Mouse (Mus musculus) intestine, embryonic 16.5 days (tissue): Measurements from ENCODE around the gene Popdc2. TPM values are rescaled to one million over a fixed set of nuclear protein-coding genes. Genes with fewer than 3 reads are reported as not detected.

Experiments used
- ATAC-seq: fragments of 200-750 bp; cut with Nextera tagmentation; 2 replicates; pipeline ENCODE4 v1.8.0; 2017; ENCODE audit warnings: moderate TSS enrichment, moderate library complexity
- H3K27ac ChIP-seq: fragments of 300-500 bp; sonication (generic); 2 replicates; pipeline ENCODE4 v1.5.1; 2014; ENCODE audit warnings: mild to moderate bottlenecking, low read length
- H3K27me3 ChIP-seq: fragments of 300-500 bp; sonication (generic); replicated peaks from 2 replicates; pipeline ENCODE4 v1.6.1; 2014; ENCODE audit warnings: low read length, control low read depth, mixed read lengths; ENCODE audit not compliant: control insufficient read depth, insufficient read depth
- H3K36me3 ChIP-seq: fragments of 300-500 bp; sonication (generic); 2 replicates; pipeline ENCODE4 v1.6.1; 2014; ENCODE audit warnings: low read length, control low read depth; ENCODE audit not compliant: control insufficient read depth, insufficient read depth
- H3K4me1 ChIP-seq: fragments of 300-500 bp; sonication (generic); 2 replicates; pipeline ENCODE4 v1.6.1; 2014; ENCODE audit warnings: low read length, control low read depth, mixed read lengths; ENCODE audit not compliant: control insufficient read depth, insufficient read depth
- H3K4me2 ChIP-seq: fragments of 300-500 bp; sonication (generic); 2 replicates; pipeline ENCODE4 v1.6.1; 2014; ENCODE audit warnings: low read depth, low read length, control low read depth
- H3K4me3 ChIP-seq: fragments of 300-500 bp; sonication (generic); 2 replicates; pipeline ENCODE4 v1.5.1; 2014; ENCODE audit warnings: mild to moderate bottlenecking, low read length
- H3K9ac ChIP-seq: fragments of 300-500 bp; sonication (generic); 2 replicates; pipeline ENCODE4 v1.6.1; 2014; ENCODE audit warnings: low read depth, low read length
- H3K9me3 ChIP-seq: fragments of 300-500 bp; sonication (generic); 2 replicates; pipeline ENCODE4 v1.6.1; 2016; ENCODE audit warnings: low read length, control low read depth; ENCODE audit not compliant: control insufficient read depth
- WGBS: fragments of 180-500 bp; shearing (Covaris S2); extraction: QIAGEN DNeasy Blood & Tissue Kit; methylation state at CpG from one replicate; pipeline ENCODE4 v1.1.7; 2014; 5-methylcytosine and 5-hydroxymethylcytosine counted together
- polyA plus RNA-seq: library from polyadenylated mRNA; unstranded; fragments of >200 nt; fragmentation: Nextera tagmentation; extraction: Ambion mirVana; gene quantifications from 2 replicates; pipeline ENCODE4 v1.2.1, GENCODE M21; 2015

Gene Popdc2
- polyA plus RNA-seq, 1 experiment from 2014 or later = 20.2 TPM

DNA sequence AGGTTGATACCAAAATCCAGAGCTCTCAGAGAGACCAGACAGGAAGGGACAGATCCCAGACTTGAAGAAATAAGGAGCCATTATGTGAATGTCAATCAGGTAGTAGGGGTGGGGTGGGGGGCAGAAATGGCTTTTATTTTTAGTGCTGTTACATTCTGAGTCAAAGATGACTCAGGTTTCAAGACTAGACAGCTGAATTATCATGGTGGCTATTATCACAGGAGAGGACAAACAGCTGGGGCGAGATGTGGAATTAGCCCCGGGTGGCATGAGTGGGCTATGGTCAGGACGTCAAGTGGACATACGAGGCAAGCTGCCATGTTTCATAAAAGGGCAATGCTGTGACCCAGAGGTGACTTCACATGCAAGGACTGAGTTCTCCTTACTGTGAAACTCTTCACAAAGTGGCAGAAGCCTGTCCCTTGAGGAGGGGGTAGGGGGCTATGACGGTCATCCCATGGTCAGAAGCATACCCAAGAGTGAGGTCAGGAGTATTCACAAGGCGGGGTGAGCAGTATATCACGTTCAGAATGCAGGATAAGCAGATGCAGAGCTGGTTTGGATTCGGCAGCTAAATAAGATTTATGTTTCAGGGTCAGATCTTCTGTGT lies 27.4 kb downstream of the Popdc2 start:
- Histone ChIP-seq H3K27ac (no peak overlapping the region), H3K4me2 (no peak overlapping the region), H3K9ac (no peak overlapping the region), H3K4me3 (no peak overlapping the region), H3K27me3 (no peaks in the 10 kb centered on the region), H3K4me1 (no peaks in the 10 kb centered on the region), H3K36me3 (no peaks in the 10 kb centered on the region), H3K9me3 (no peaks in the 10 kb centered on the region)
- no peak for ATAC-seq
- 80% methylated on average over 8 of the region's 8 CpGs for WGBS

- Histone ChIP-seq H3K4me1 (no peaks in the 10 kb centered on the region), H3K9me3 (no peaks in the 10 kb centered on the region), H3K4me2 (no peak overlapping the region), H3K36me3 (no peaks in the 10 kb centered on the region), H3K27ac (no peak overlapping the region), H3K4me3 (no peak overlapping the region), H3K27me3 (no peaks in the 10 kb centered on the region), H3K9ac (no peak overlapping the region)
- ATAC-seq = no peak
- WGBS = 89% methylated on average over 7 of the region's 7 CpGs
Observed at GRCm38 (mm10) chr16:38390322-38390721, 28.3 kb downstream of the Popdc2 start.

DNA sequence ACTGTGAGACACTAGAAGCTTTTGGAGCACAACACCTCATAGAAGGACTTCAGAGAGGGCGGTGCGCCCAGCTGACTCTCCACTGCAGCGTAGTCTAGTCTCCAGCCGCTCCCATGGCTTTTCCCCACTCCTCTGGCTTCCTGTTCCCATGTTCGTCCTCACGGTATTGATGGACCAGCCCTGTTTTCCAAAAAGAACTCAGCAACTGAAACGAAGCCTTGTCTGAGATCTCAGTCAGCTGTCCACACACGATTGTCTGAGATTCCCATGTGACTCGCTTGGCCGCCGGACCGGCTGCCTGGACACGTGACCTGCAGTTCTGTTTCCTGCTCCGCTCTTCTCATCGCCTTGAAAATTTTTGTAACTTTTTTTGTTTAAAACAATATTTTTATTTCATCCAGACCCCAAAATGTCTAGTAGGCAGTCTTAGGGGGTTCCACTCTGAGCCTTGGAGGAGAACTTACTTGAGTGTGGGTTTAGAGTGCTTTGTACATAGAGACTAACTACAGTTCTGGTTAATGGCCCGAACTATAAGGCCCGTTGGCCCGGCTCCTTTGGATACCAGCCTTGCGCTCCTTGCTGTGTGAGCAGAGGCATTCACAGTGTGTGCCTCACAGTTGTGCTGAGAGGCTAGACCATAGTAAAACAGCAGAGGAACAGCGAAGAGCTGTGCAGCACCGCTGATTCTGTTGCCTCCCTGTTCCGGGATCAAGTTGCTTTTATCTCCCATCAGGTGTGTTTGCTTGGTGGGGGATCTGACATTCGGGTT lies 30.3 kb downstream of the Popdc2 start:
- Histone ChIP-seq H3K27me3 (no peaks in the 10 kb centered on the region), H3K9ac (no peak overlapping the region), H3K36me3 (no peaks in the 10 kb centered on the region), H3K4me1 (peaks cover 3% of the 10 kb centered on the region; the same call in 1 of the 2 replicates), H3K4me2 (no peak overlapping the region), H3K4me3 (no peak overlapping the region), H3K27ac (no peak overlapping the region), H3K9me3 (no peaks in the 10 kb centered on the region)
- ATAC-seq = no peak
- WGBS = 79% methylated on average over 23 of the region's 23 CpGs

- no peak for ATAC-seq
- WGBS = 88% methylated on average over 8 of the region's 8 CpGs
- H3K27me3 ChIP-seq = no peaks in the 10 kb centered on the region
Observed at GRCm38 (mm10) chr16:38394191-38394618, 32.2 kb downstream of the Popdc2 start.

DNA sequence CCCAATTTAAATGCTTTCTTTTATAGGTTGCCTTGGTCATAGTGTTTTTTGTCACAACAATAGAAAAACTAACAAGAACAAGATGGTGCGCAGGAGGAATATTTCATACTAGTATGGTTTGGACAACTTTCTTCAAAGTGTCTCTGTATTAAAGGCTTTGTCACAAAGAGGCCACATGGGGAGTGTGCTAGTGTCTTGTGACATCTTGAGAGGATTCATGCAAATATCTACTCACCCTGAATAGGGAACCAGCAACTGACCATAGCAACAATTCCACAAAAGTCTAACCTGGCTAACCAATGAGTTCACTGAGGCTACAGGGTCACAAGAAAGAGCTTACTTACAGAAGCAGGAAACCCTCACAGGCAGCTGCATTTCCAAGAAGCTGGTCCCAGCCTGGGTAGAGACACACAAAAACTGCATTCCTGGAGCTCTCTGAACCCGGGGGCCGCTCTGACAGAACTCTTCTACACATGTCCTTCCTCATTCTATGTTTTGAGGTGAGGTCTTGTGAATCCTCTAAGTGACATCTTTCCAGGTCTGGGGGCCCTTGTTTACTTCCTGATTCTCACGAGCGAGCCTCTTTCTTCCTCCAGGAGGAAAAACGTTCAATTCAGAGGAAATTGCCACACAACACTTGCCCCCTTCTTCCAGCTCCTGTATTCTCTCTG lies 33.2 kb downstream of the Popdc2 start:
- H3K27ac ChIP-seq = no peak overlapping the region
- peaks cover 9% of the 10 kb centered on the region; the same call in 1 of the 2 replicates for H3K4me1 ChIP-seq
- no peak overlapping the region for H3K9ac ChIP-seq
- no peaks in the 10 kb centered on the region for H3K36me3 ChIP-seq
- no peak for ATAC-seq
- WGBS = 69% methylated on average over 6 of the region's 6 CpGs
- H3K4me2 ChIP-seq = no peak overlapping the region
- H3K9me3 ChIP-seq = no peaks in the 10 kb centered on the region
- H3K4me3 ChIP-seq = no peak overlapping the region
- H3K27me3 ChIP-seq = no peaks in the 10 kb centered on the region

More at GRCm38 (mm10) chr16:38394191-38394618, 32.2 kb downstream of the Popdc2 start:
- no peaks in the 10 kb centered on the region for H3K36me3 ChIP-seq
- H3K27ac ChIP-seq = no peak overlapping the region
- H3K9me3 ChIP-seq = no peaks in the 10 kb centered on the region
- H3K9ac ChIP-seq = no peak overlapping the region
- H3K4me2 ChIP-seq = no peak overlapping the region
- no peak overlapping the region for H3K4me3 ChIP-seq
- H3K4me1 ChIP-seq = peaks cover 3% of the 10 kb centered on the region; the same call in 1 of the 2 replicates

DNA sequence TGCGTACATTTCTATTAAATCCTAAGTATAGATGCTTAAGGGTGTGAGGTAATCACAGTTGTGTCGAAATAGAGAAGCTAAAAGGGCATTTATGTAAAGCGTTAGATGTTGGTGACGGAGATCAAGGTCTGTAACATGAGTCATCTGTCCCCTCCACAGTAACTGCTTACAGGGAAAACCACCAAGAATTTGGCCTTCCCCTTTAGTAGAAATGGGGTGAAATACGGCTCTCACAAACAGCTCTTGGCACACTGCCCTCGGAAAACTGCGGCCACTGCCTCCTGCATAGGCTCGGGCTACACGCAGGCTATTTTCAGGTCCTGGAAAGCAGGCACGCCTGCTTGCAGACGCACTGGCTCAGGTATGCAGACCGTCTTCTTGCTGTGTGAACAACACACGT lies 34.1 kb downstream of the Popdc2 start:
- Histone ChIP-seq H3K36me3 (no peaks in the 10 kb centered on the region), H3K4me3 (no peak overlapping the region), H3K27me3 (no peaks in the 10 kb centered on the region), H3K4me1 (peaks cover 11% of the 10 kb centered on the region; the same call in 1 of the 2 replicates), H3K27ac (no peak overlapping the region), H3K4me2 (no peak overlapping the region), H3K9me3 (no peaks in the 10 kb centered on the region), H3K9ac (no peak overlapping the region)
- ATAC-seq = 0 out of 2 replicates have a peak, but pooled peaks have one; percentile 26
- WGBS = 40% methylated on average over 13 of the region's 13 CpGs

DNA sequence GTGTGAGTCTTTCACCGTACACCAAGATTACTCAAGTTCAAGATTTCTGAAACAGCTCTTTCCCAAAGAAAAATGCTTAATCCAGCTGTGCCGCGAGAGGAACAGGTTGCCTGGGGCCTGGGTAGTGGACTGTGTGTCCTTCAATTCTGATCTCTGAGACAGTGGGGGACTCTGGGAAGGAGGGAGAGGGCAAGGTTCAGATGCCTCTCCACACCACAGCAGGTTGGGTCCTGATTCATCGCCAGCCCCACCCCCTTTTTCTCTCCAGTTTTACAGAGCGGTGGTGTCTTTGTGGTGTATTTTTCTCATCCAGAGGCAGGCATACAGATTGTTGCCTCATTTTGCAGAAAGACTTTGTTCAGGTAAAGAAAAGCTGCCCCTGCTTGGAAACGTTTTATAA lies 36.3 kb downstream of the Popdc2 start:
- H3K27ac ChIP-seq = no peak overlapping the region
- H3K9ac ChIP-seq = no peak overlapping the region
- 75% methylated on average over 6 of the region's 6 CpGs for WGBS
- no peak overlapping the region for H3K4me2 ChIP-seq
- H3K36me3 ChIP-seq = no peaks in the 10 kb centered on the region
- ATAC-seq = peak; percentile 67
- H3K9me3 ChIP-seq = no peaks in the 10 kb centered on the region
- H3K27me3 ChIP-seq = no peaks in the 10 kb centered on the region
- peaks cover 11% of the 10 kb centered on the region; the same call in 1 of the 2 replicates for H3K4me1 ChIP-seq
- H3K4me3 ChIP-seq = no peak overlapping the region

DNA sequence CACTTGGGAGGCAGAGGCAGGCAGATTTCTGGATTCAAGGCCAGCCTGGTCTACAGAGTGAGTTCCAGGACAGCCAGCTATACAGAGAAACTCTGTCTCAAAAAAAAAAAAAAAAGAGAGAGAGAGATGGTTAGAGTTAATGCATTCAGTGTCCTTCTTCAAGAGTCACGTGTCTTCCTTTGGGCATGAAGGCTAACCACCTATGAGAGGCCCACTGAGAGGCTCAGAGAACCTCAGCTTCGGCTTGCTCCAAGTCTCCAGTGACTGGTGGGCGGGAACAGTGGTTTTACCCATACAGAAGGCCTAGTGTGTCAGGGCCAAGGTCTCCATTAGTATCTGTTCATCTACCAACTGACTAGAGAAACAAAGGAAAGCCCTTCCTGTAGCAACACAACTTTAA lies 37.1 kb downstream of the Popdc2 start:
- peaks cover 11% of the 10 kb centered on the region; the same call in 1 of the 2 replicates for H3K4me1 ChIP-seq
- no peak overlapping the region for H3K9ac ChIP-seq
- H3K27me3 ChIP-seq = no peaks in the 10 kb centered on the region
- ATAC-seq = no peak
- H3K4me2 ChIP-seq = 0 out of 2 replicates have a peak overlapping the region, but pooled peaks have one; percentile 55
- no peak overlapping the region for H3K27ac ChIP-seq
- WGBS = 73% methylated on average over 3 of the region's 3 CpGs
- H3K36me3 ChIP-seq = no peaks in the 10 kb centered on the region
- H3K4me3 ChIP-seq = no peak overlapping the region
- H3K9me3 ChIP-seq = no peaks in the 10 kb centered on the region

DNA sequence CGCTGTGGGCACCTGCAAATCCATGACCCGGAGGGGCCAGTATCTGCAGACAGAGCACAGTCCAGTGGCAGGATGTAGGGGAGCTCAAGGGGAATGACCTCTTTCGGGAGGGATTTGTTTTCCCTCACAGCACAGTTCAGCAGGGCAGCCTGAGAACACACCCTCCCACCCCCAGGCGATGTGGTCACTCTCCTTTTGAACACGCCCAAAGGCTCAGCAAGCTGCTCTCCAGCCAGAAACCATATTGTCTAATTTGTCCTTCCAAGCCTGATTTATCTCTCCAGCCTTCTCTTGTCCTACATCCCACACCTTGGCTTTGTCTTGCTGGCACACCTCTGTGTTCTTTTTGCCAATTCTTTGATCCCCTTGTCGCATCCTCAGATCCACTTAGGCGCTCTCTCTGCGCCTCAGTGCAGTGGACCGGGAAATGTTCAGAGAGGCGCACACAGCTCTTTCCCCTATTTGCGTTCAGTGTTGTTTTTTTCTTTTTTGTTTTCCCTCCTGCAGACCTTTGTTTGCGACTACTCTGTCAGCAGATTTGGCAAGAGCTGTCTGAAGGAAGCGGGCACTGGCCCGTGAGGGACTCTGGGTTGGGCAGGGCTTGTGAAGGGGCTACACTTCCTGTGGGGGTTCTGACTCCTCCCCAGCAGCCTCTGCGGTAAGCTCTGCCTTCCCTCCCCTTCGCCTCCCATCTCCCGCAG lies 37.7 kb downstream of the Popdc2 start:
- WGBS = 22% methylated on average over 17 of the region's 17 CpGs
- Histone ChIP-seq H3K27ac (peak overlapping the region; percentile 48), H3K4me2 (peak overlapping the region; percentile 55), H3K27me3 (no peaks in the 10 kb centered on the region), H3K4me1 (peaks cover 11% of the 10 kb centered on the region; the same call in 1 of the 2 replicates), H3K36me3 (no peaks in the 10 kb centered on the region), H3K9ac (peak overlapping the region; percentile 60), H3K4me3 (peak overlapping the region; percentile 24), H3K9me3 (no peaks in the 10 kb centered on the region)
- peak; percentile 77 for ATAC-seq
